Comparison of ENCODE assay signal across 15 mouse cellular contexts in genomic region chr10:5028301-5028700, GRCm38 (mm10).
A peak's percentile ranks its signal among the peaks of the same experiment; 100 is the strongest.
DNase-seq lines count a peak whose midpoint lies in the region.
"Had no signal": no experiment of that assay in that cellular context is flagged by ENCODE, and none has a peak within 500 bp of the region (broad histone marks: within the 10 kb centered on the region; RNA-seq: fewer than 3 reads in every experiment).

No protein-coding gene starts in this region.

- DNase-seq in kidney, adult 11 months: peak; percentile 13
- DNase-seq in kidney, postnatal 4 days: no peak
- DNase-seq in kidney, adult 8-10 months: peak; percentile 3 to 49
- DNase-seq in kidney, postnatal 10 days: no peak
- peak; percentile 13 for DNase-seq in testis, postnatal 14 days (ENCODE audit: low spot score)
- DNase-seq in testis, postnatal 10 days (ENCODE audit: low spot score): no peak
- no peak for DNase-seq in spleen, postnatal 36 days (ENCODE audit: low spot score in 2 of 2)
- DNase-seq: adrenal gland, adult 8-10 months; adrenal gland, postnatal 14 days; adrenal gland, postnatal 36 days; cerebellum, adult 11-12 months; cerebellum, adult 2 months; cerebellum, adult 9-10 months; cerebellum, postnatal 10 days; cerebellum, postnatal 25 days had no signal

Comparison
In these comparisons a context has a peak if more than half of its experiments do, and no peak if none do; other contexts are left out.
1. DNase-seq: peak in kidney, adult 11 months (single experiment), kidney, adult 8-10 months (2 of 2) and testis, postnatal 14 days (single experiment); none in kidney, postnatal 4 days (0 of 2), kidney, postnatal 10 days (single experiment), testis, postnatal 10 days (single experiment) and spleen, postnatal 36 days (0 of 2).